Mouse (Mus musculus) monocyte, adult 5-6 weeks (primary cell): ENCODE results near the gene Ust. TPM values are rescaled to one million over a fixed set of nuclear protein-coding genes. Genes with fewer than 3 reads are reported as not detected.
"Not testable (repeated sequence)": the region's sequence is repeated elsewhere in the genome, so short reads cannot be mapped to it uniquely, and the experiment has no call there.

ENCODE experiments used
- ATAC-seq: fragments of 153-309, 156-312 bp; replicated peaks from 2 replicates; pipeline ENCODE4 v1.8.0; 2017; ENCODE audit warnings: mild to moderate bottlenecking; ENCODE audit not compliant: low TSS enrichment, insufficient number of reproducible peaks, severe bottlenecking, poor library complexity, low FRiP score
- total RNA-seq: library from RNA; stranded (forward); fragments of 200-1000, 200-491, 200-594 nt; gene quantifications from 3 replicates; pipeline ENCODE4 v1.2.3, GENCODE M21; 2017

The Ust gene
- total RNA-seq, result 2.2 to 10.0 TPM (median 3.9 TPM) in 3 replicates

GRCm38 (mm10) chr10:8518141-8519013 is at the start of gene Ust:
Gene Ust (minus strand): TSS chr10:8518825.
- 0 out of 2 replicates have a peak, but pooled peaks have one; percentile 57 for ATAC-seq

DNA sequence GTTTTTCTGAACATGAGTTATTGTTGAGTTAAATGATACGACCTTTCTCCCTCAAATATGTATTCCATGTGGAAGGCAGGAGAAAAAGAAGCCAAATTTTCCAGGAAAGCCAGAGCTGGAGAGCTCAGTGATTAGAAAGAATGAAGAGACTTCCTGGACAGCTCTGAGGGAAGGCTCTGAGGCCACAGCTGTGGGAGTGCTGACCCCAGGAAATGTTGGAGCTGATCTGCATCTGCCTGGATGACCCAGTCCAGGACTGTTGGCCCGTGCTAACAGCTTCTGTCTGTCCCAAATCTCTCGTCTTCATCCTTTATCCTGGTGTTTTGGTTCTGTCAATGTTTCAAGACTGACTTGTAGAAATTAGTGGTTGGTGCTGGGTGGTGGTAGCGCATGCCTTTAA is 42.7 kb upstream of the Ust start:
- ATAC-seq, result no peak

GRCm38 (mm10) chr10:8559566-8559965 is 40.9 kb upstream of the Ust start:
- ATAC-seq, result not testable (repeated sequence)

DNA sequence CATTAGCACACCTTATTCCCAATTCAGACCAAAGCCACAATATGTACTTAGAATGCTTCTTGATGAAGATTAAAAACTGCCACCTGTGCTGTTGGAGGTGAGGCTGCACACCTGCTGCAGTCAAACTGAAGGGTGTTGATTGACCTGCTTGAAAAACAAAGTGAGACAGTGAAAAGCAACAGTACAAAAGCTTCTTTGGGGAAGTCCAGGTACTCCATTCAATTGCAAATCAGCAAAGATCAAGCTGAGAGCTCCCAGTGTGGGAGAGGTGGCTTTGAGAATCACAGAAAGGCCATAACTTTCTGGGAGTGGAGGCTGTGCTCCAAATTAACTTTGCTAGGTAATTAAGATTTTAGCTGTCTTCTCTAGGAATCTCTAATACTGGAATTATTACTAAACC is 33.6 kb upstream of the Ust start:
- not testable (repeated sequence) for ATAC-seq

DNA sequence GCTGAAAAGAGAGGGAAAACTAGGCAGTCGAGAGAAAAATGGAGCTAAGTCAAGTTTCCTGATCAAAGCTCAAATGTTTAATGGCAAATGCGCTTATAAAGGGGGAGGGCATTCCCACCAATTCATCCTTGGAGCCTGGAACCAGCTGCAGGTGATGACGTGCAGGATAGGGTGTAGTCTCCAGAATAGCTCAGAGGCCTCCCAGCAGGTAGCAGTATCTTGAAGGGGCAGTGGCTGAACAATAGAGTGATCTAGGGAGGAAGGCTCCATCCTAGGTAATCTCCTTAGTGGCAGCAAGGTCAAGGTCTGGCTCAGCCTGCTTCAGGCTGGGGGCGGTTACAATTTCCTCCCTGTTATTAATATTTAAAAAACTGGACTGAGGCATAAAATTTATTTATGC is 33.0 kb upstream of the Ust start:
- not testable (repeated sequence) for ATAC-seq

DNA sequence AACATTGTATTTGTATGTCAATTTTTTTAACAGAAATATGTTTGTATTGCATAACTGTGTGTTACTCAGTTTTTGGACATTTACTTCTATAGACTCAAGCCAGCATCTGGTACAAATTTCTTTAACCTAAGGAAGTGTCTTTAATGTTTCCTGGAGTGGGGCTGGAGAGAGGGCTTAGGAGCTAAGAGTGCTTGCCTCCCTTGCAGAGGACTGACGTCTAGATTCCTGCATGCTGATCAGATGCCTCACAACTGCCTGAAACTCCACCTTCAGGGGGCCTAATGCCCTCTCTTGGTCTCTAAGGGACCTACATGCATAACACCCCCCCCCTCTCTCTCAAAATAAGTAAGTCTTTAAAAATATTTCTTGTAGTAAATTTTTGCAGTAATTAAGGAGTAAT is 22.9 kb upstream of the Ust start:
- no peak for ATAC-seq

GRCm38 (mm10) chr10:8535445-8535844 is 16.8 kb upstream of the Ust start:
- ATAC-seq, result no peak; the same call in 1 of the 2 replicates

DNA sequence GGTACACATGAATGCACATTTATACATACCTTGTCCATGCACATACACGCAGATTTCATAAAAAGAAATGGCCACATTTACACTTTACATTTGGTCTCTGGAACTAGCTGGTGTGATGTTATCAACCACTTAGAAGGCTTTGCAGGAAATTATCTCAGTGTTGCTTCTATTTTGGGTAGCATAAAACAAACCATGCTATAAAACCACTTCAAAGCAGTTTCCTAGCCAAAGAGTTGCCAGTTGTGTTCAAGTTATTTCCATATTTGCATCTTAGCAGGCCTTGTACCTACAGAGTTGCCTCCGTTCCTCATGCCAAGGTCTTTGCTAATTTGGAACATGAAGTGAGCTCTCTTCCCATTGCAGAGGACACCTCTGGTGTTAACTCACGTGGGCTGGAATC is 13.0 kb upstream of the Ust start:
- no peak for ATAC-seq

DNA sequence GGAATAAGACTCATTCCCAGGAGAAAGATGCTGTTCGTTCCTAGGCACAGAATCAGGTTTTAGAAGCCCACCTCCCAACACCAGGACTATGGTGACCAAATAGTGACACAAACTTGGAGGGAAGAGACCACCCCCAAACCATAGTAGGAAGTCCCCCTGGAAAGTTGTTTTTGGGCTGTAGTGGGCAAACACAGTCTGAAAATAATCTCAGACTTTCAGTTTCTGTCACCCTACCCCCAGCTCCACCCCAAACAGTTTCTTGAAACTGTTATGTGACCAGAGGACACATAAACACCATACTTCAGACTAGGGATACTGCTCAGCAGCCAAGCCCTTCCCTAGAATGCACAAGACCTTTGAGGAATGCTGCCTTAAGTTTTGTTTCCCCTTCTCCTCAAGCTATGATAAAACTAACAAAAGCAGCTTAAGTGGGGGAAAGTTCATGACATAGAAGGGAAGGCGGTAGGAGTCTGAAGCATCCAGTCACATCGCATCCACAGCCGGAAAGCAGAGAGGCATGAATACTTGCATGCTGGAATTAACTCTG is 12.0 kb upstream of the Ust start:
- no peak for ATAC-seq

DNA sequence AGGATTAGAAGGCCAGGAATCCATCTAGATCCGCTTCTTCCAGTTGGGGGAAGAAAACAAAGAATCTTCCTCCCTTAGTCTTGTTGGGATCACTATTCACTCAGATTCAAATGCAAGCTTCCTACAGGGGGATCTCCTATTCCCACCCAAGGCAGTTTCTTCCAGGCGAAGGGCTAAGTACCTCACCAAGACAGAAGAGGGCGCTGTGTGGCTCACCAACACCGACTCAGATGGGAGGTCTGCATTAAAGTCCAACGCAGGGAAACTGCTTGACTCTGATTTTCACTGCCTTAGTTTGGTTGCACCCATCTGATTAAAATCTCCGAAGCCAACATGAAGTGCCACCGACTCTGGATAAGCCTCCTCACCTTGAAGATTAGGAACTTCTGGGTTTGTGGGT is 10.5 kb upstream of the Ust start:
- ATAC-seq, result no peak

DNA sequence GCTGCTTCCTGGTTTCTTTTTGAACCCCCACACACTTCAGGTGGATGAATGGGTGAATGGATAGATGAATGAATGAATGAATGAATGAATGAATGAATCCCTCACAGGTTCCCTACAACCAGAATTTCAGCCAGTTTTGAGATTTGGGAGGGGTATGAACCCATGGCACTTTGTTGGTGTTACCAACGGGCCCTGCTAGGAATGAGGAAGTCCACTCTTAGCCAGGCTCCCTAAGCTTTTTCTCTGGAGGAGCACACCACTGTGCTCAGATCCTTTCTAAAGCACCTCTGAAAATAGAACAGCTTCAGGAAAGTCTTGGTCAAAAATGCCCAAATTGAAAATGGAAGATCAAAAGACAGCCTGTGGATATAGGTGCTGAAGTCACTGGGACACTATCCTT is 6.7 kb upstream of the Ust start:
- ATAC-seq, result no peak

DNA sequence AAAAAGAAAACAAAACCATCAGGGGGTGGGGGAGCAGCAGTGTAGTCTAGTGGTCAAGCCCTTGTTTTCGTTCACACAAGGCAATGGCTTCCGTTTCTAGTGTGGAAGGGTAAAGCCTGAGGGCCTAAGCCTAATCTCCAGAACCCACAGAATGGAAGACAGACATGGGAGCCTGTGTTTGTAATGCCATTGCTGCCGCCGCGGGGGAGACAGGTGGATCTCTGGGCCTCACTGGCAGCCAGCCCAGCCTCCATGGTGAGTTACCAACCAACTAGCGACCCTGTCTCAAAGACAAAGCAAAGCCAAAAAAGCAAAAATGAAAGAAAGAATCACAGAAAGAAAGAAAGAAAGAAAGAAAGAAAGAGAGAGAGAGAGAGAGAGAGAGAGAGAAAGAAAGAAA is 2.9 kb upstream of the Ust start:
- no peak for ATAC-seq

DNA sequence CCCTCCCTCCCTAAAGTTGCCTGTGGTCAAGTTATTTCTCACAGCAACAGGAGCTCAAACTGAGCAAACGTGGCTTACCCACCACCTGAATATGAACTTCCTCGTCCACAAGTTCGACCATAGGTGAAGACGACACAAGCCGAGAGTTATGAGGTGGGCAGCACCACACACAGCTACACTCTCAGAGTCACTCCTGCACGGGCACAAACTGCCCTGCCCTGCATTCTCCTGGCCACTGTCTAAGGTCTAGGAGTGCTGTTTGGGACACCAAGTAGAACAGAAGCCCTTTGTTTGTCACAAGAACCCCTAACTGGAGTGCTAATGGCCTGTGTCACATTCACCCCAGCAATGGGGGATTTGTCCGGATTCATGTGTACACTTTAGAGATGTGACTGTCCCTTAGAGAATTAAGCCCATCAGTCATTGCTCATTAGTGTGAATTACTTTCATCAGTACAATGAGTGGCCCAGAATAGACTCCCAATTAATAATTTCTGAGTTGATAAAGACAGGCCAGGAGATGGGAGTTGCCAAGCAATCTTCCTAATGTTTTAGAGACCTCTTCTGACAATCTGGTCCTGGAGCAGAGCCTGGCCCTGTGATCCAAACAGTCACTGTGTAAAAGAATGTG is 2.3 kb upstream of the Ust start:
- no peak for ATAC-seq

DNA sequence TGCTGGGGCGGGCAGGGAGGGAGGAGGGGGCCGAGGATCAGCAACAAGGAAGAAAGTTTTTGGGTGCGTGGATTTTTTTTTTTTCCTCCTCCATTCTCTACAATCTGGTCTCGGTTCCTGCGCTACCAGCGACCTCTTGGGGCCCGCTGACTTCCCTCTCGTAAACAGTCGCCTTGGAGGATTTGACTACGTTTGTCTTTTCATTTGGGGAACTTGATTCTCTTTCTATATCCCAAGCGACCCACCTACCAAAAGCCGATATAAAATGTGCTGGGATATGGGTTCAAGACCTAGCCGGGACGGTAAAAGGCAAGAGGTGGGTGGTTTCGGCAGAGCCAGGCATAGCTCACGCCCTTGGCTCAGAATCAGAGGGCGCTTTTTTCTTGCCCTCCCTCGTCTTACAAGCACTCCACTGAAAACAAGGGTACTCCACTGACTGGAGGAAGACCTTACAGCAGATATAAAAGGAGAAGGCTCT is 428 bp upstream of the Ust start:
- ATAC-seq, result no peak

DNA sequence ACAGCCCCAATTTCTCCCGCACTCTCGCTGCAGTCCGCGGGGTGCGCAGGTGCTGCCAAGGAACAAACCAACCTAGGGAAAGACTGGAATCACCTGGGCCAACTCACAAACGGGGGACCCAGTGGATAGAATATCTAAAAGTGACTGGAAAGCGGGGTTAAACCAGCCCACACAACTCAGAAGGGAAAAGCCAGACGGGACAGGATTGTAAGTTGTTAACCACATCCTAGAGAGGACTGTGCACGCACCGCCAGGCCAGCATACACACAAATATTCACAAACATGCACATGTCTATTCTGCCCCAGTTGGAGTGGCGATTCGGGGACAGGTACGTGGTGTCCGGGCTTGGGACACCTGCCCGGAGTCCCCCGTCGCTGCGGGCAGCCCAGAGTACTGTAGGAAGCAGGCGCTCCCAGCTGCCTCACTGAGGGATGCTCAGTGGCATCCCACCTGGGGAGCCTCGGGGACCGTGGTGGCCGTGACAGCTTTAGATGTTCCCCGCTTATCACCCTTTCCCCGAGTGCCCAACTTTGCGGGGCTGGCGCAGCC is 959 bp downstream of the Ust start:
- peak; percentile 33; the same call in 1 of the 2 replicates for ATAC-seq

GRCm38 (mm10) chr10:8516916-8517524 is 1.6 kb downstream of the Ust start:
- ATAC-seq, result no peak

DNA sequence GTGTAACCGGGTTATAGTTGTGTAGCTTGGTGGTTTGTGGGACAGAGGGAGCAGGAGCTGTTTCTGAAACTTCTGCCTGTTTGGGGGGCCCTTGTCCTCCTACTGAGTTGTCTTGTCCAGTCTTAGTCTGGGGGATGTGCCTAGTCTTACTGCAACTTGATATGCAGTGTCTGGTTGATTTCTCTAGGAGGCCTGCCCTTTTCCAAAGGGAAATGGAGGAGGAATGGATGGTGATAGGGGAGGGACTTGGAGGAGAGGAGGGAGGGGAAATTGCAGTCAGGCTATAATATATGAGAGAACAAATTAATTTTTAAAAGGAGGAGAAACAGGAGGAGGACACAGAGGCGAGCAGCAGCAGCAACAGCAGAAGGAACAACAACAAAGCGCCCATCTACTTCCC is 4.9 kb downstream of the Ust start:
- ATAC-seq, result no peak

- ATAC-seq, result no peak
Observed at GRCm38 (mm10) chr10:8512222-8512621, 6.4 kb downstream of the Ust start.

DNA sequence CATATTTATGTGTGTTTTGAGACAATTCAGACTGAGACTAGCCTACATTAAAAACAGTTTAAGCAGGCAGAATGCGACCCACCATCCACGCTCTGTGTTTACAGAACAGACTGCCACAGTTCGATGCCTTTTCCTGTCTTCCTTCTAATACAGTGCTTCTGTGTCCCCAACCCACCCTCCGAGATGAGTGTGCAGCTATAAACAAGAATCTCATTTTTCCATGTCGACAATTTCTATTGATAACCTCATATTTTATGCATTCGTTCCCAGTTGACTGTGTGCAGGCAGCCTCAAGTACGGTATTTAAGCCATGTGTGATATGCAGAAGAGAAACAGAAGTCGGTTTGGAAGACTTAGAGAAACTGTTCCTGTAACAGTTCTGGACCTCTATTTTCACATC is 6.9 kb downstream of the Ust start:
- ATAC-seq, result no peak
